Comparison of ENCODE assay signal across 32 mouse cellular contexts in genomic region chr7:28361647-28362341, GRCm38 (mm10). TPM values are rescaled to one million over a fixed set of nuclear protein-coding genes. Genes with fewer than 3 reads are reported as not detected.
A peak's percentile ranks its signal among the peaks of the same experiment; 100 is the strongest.
DNase-seq lines count a peak whose midpoint lies in the region; ATAC-seq and TF ChIP-seq lines count a peak whose summit lies in the region.
"Had no signal": no experiment of that assay in that cellular context is flagged by ENCODE, and none has a peak within 500 bp of the region (broad histone marks: within the 10 kb centered on the region; RNA-seq: fewer than 3 reads in every experiment).

No protein-coding gene starts in this region.

- peak overlapping the region; percentile 57 for H3K27ac ChIP-seq in gastrocnemius, adult 2 months
- peak overlapping the region; percentile 20; the same call in 1 of the 2 replicates for H3K27ac ChIP-seq in heart, embryonic 13.5 days (replicated peaks)
- H3K27ac ChIP-seq in liver, postnatal 0 days (ENCODE audit: low read depth) = no peak overlapping the region
- H3K27ac ChIP-seq: embryonic facial prominence, embryonic 12.5 days; forebrain, embryonic 10.5 days; forebrain, embryonic 15.5 days; heart, embryonic 15.5 days; hindbrain, embryonic 10.5 days; hindbrain, embryonic 15.5 days; liver, embryonic 12.5 days; neural tube, embryonic 15.5 days had no signal

- intact Hi-C loops in gastrocnemius, adult 2 months (cut with DNase I) = no loop called here
- intact Hi-C loops in heart, postnatal 14 days (cut with DNase I) = no loop called here

- no peaks in the 10 kb centered on the region for H3K27me3 ChIP-seq in heart, embryonic 13.5 days (replicated peaks)
- H3K27me3 ChIP-seq in liver, postnatal 0 days (ENCODE audit: insufficient read depth, low read length) = no peaks in the 10 kb centered on the region
- H3K27me3 ChIP-seq: embryonic facial prominence, embryonic 12.5 days; forebrain, embryonic 15.5 days; heart, embryonic 15.5 days; hindbrain, embryonic 15.5 days; liver, embryonic 12.5 days; neural tube, embryonic 15.5 days had no signal

- H3K9me3 ChIP-seq in heart, embryonic 13.5 days = no peaks in the 10 kb centered on the region
- no peaks in the 10 kb centered on the region for H3K9me3 ChIP-seq in liver, postnatal 0 days (ENCODE audit: low read length)
- H3K9me3 ChIP-seq: embryonic facial prominence, embryonic 12.5 days; forebrain, embryonic 15.5 days; heart, embryonic 15.5 days; hindbrain, embryonic 15.5 days; liver, embryonic 12.5 days; neural tube, embryonic 15.5 days had no signal

- peak overlapping the region; percentile 44; the same call in 1 of the 2 replicates for H3K9ac ChIP-seq in heart, embryonic 13.5 days
- H3K9ac ChIP-seq in liver, postnatal 0 days (replicated peaks) = no peak overlapping the region
- H3K9ac ChIP-seq: embryonic facial prominence, embryonic 12.5 days; forebrain, embryonic 15.5 days; heart, embryonic 15.5 days; hindbrain, embryonic 15.5 days; liver, embryonic 12.5 days; neural tube, embryonic 15.5 days had no signal

- peaks cover 47% of the 10 kb centered on the region for H3K4me1 ChIP-seq in heart, embryonic 13.5 days
- peaks cover 17% of the 10 kb centered on the region for H3K4me1 ChIP-seq in liver, postnatal 0 days (ENCODE audit: insufficient read depth)

- DNase-seq in gastrocnemius, adult 2 months = peak; percentile 33
- no peak for DNase-seq in gastrocnemius, postnatal 10 days
- no peak for DNase-seq in heart, postnatal 14 days
- peak; percentile 3 for DNase-seq in urinary bladder, postnatal 14 days (ENCODE audit: low spot score)
- DNase-seq in urinary bladder, adult 18-20 months (ENCODE audit: low spot score in 2 of 2) = no peak
- no peak for DNase-seq in liver, postnatal 0 days
- DNase-seq in cerebellum, adult 18-20 months = no peak
- DNase-seq: adrenal gland, adult 2 months; adrenal gland, postnatal 36 days; cerebellum, adult 8-10 months; cerebellum, postnatal 36 days; gastrocnemius, postnatal 14 days; kidney, adult 11 months; kidney, postnatal 10 days; layer of hippocampus, postnatal 36 days; left cerebral cortex, postnatal 4 days; lung, adult 18-20 months; midbrain, embryonic 14.5 days; thymus, adult 2 months; thymus, postnatal 36 days had no signal

- H3K36me3 ChIP-seq in heart, embryonic 13.5 days = peaks cover 84% of the 10 kb centered on the region
- peaks cover 14% of the 10 kb centered on the region for H3K36me3 ChIP-seq in liver, postnatal 0 days (replicated peaks; ENCODE audit: insufficient read depth, low read length)

- TF ChIP-seq EP300 in liver, postnatal 0 days (IDR thresholded peaks at IDR 0.05; ENCODE audit: low read depth) = no peak

- no peak for TF ChIP-seq CTCF in gastrocnemius, adult 2 months (IDR thresholded peaks at IDR 0.05)
- TF ChIP-seq CTCF in liver, postnatal 0 days (IDR thresholded peaks at IDR 0.05; ENCODE audit: low read depth) = no peak

- ATAC-seq in heart, embryonic 13.5 days (ENCODE audit: extremely low read depth, insufficient number of reproducible peaks, low FRiP score, low TSS enrichment) = no peak
- ATAC-seq in liver, postnatal 0 days = no peak
- ATAC-seq: activated CD4-positive, CD25-positive, alpha-beta regulatory T cell, adult 4 months; forebrain, embryonic 15.5 days; inflammation-experienced regulatory T-cells, adult 6 months; liver, embryonic 12.5 days; lung, postnatal 0 days had no signal

- H3K4me2 ChIP-seq in heart, embryonic 13.5 days = no peak overlapping the region
- no peak overlapping the region for H3K4me2 ChIP-seq in liver, postnatal 0 days (ENCODE audit: low read depth, low read length)
- H3K4me2 ChIP-seq: embryonic facial prominence, embryonic 12.5 days; forebrain, embryonic 15.5 days; heart, embryonic 15.5 days; hindbrain, embryonic 15.5 days; liver, embryonic 12.5 days; neural tube, embryonic 15.5 days had no signal

- H3K4me3 ChIP-seq in gastrocnemius, adult 2 months = no peak overlapping the region
- H3K4me3 ChIP-seq in heart, embryonic 13.5 days = no peak overlapping the region
- no peak overlapping the region for H3K4me3 ChIP-seq in liver, postnatal 0 days (ENCODE audit: low read depth, low read length)
- H3K4me3 ChIP-seq: embryonic facial prominence, embryonic 12.5 days; forebrain, embryonic 10.5 days; forebrain, embryonic 15.5 days; heart, embryonic 15.5 days; hindbrain, embryonic 10.5 days; hindbrain, embryonic 15.5 days; liver, embryonic 12.5 days; neural tube, embryonic 15.5 days had no signal

- WGBS in heart, embryonic 13.5 days = 84% methylated on average over 20 of the region's 20 CpGs
- 84% methylated on average over 19 of the region's 20 CpGs for WGBS in liver, postnatal 0 days (ENCODE audit: insufficient replicate concordance)

RNA-seq across cellular contexts. Expression of gene Plekhg2, which starts 10.6 kb away (rescaled TPM):
- 1 to 10 TPM; 4.0 to 7.5 TPM for total RNA-seq in gastrocnemius, adult 2 months (2021)
- 10 to 100 TPM; 18.7 to 30.0 TPM for total RNA-seq in gastrocnemius, postnatal 10 days (2021)
- polyA plus RNA-seq in heart, embryonic 13.5 days (2015; fragmentation: Nextera tagmentation; extraction: Ambion mirVana) = 43.5 and 49.3 TPM in 2 replicates
- total RNA-seq in heart, postnatal 14 days (2021) = 10 to 100 TPM; 32.1 to 32.5 TPM
- 2.8 and 3.9 TPM in 2 replicates for polyA plus RNA-seq in liver, postnatal 0 days (2015; fragmentation: Nextera tagmentation; extraction: Ambion mirVana)

RNA-seq across cellular contexts. Expression of gene Rps16, which starts 11.3 kb away (rescaled TPM):
- total RNA-seq in gastrocnemius, adult 2 months (2021) = 100 to 1,000 TPM; 373 to 449 TPM
- 100 to 1,000 TPM; 757 to 807 TPM for total RNA-seq in gastrocnemius, postnatal 10 days (2021)
- 599 and 651 TPM in 2 replicates for polyA plus RNA-seq in heart, embryonic 13.5 days (2015; fragmentation: Nextera tagmentation; extraction: Ambion mirVana)
- 100 to 1,000 TPM; 540 to 612 TPM for total RNA-seq in heart, postnatal 14 days (2021)
- polyA plus RNA-seq in liver, postnatal 0 days (2015; fragmentation: Nextera tagmentation; extraction: Ambion mirVana) = 653 and 673 TPM in 2 replicates

RNA-seq across cellular contexts. Expression of gene Zfp36, which starts 18.3 kb away (rescaled TPM):
- total RNA-seq in gastrocnemius, adult 2 months (2021) = 10 to 100 TPM; 10.0 to 36.7 TPM
- 10 to 100 TPM in 1 of 2 experiments, 1 to 10 TPM in 1; 8.1 to 10.5 TPM for total RNA-seq in gastrocnemius, postnatal 10 days (2021)
- 11.9 and 13.6 TPM in 2 replicates for polyA plus RNA-seq in heart, embryonic 13.5 days (2015; fragmentation: Nextera tagmentation; extraction: Ambion mirVana)
- total RNA-seq in heart, postnatal 14 days (2021) = 10 to 100 TPM; 25.7 to 27.6 TPM
- polyA plus RNA-seq in liver, postnatal 0 days (2015; fragmentation: Nextera tagmentation; extraction: Ambion mirVana) = 13.5 and 21.1 TPM in 2 replicates

RNA-seq across cellular contexts. Expression of gene Supt5, which starts 23.2 kb away (rescaled TPM):
- 10 to 100 TPM; 57.9 to 68.6 TPM for total RNA-seq in gastrocnemius, adult 2 months (2021)
- total RNA-seq in gastrocnemius, postnatal 10 days (2021) = 10 to 100 TPM; 65.5 to 67.0 TPM
- 60.1 and 62.3 TPM in 2 replicates for polyA plus RNA-seq in heart, embryonic 13.5 days (2015; fragmentation: Nextera tagmentation; extraction: Ambion mirVana)
- total RNA-seq in heart, postnatal 14 days (2021) = 10 to 100 TPM; 55.6 to 58.4 TPM
- polyA plus RNA-seq in liver, postnatal 0 days (2015; fragmentation: Nextera tagmentation; extraction: Ambion mirVana) = 18.7 and 21.0 TPM in 2 replicates

RNA-seq across cellular contexts. Expression of gene Med29, which starts 30.7 kb away (rescaled TPM):
- total RNA-seq in gastrocnemius, adult 2 months (2021) = 10 to 100 TPM; 22.1 to 28.3 TPM
- 10 to 100 TPM; 22.6 to 23.0 TPM for total RNA-seq in gastrocnemius, postnatal 10 days (2021)
- polyA plus RNA-seq in heart, embryonic 13.5 days (2015; fragmentation: Nextera tagmentation; extraction: Ambion mirVana) = 49.9 and 54.2 TPM in 2 replicates
- 10 to 100 TPM; 18.4 to 19.9 TPM for total RNA-seq in heart, postnatal 14 days (2021)
- 18.0 and 18.6 TPM in 2 replicates for polyA plus RNA-seq in liver, postnatal 0 days (2015; fragmentation: Nextera tagmentation; extraction: Ambion mirVana)

Comparison
In these comparisons a context has a peak if more than half of its experiments do, and no peak if none do; other contexts are left out.
1. DNase-seq: peak in gastrocnemius, adult 2 months (single experiment) and urinary bladder, postnatal 14 days (single experiment); none in gastrocnemius, postnatal 10 days (single experiment), heart, postnatal 14 days (0 of 2), urinary bladder, adult 18-20 months (0 of 2), liver, postnatal 0 days (single experiment) and cerebellum, adult 18-20 months (0 of 2).